Mouse (Mus musculus): ENCODE data around the gene Ccdc107. TPM values are rescaled to one million over a fixed set of nuclear protein-coding genes. Genes with fewer than 3 reads are reported as not detected.

The Ccdc107 gene
- polyA plus RNA-seq, 1 experiment from 2014 or later, result 113 TPM

- Histone ChIP-seq H3K4me1 (ENCODE audit: control insufficient read depth, insufficient read depth, low read length) (peaks cover 20% of the 10 kb centered on the region), H3K9me3 (replicated peaks; ENCODE audit: control insufficient read depth, low read length) (no peaks in the 10 kb centered on the region), H3K36me3 (ENCODE audit: control insufficient read depth, insufficient read depth, low read length) (no peaks in the 10 kb centered on the region), H3K4me2 (ENCODE audit: low read depth, low read length) (no peak overlapping the region), H3K9ac (ENCODE audit: low read length) (no peak overlapping the region), H3K27ac (ENCODE audit: low read length) (no peak overlapping the region), H3K27me3 (ENCODE audit: control insufficient read depth, insufficient read depth, low read length) (no peaks in the 10 kb centered on the region), H3K4me3 (replicated peaks; ENCODE audit: low read length) (no peak overlapping the region)
- whole genome bisulfite sequencing, result 66% methylated on average over 7 of the region's 7 CpGs
- no peak for ATAC-seq (ENCODE audit: insufficient read depth, low FRiP score)
Observed at GRCm38 (mm10) chr4:43512653-43513052, 20.0 kb downstream of the Ccdc107 start.

- H3K9me3 ChIP-seq (replicated peaks; ENCODE audit: control insufficient read depth, low read length), result no peaks in the 10 kb centered on the region
- H3K4me3 ChIP-seq (replicated peaks; ENCODE audit: low read length), result no peak overlapping the region
- ATAC-seq (ENCODE audit: insufficient read depth, low FRiP score), result no peak
- WGBS, result 89% methylated on average over 4 of the region's 4 CpGs
- 0 out of 2 replicates have a peak overlapping the region, but pooled peaks have one; percentile 23 for H3K27ac ChIP-seq (ENCODE audit: low read length)
- H3K27me3 ChIP-seq (ENCODE audit: control insufficient read depth, insufficient read depth, low read length), result no peaks in the 10 kb centered on the region
- H3K9ac ChIP-seq (ENCODE audit: low read length), result no peak overlapping the region
- no peaks in the 10 kb centered on the region for H3K36me3 ChIP-seq (ENCODE audit: control insufficient read depth, insufficient read depth, low read length)
- H3K4me1 ChIP-seq (ENCODE audit: control insufficient read depth, insufficient read depth, low read length), result peaks cover 14% of the 10 kb centered on the region
- H3K4me2 ChIP-seq (ENCODE audit: low read depth, low read length), result no peak overlapping the region
Observed at GRCm38 (mm10) chr4:43513300-43513699, 20.6 kb downstream of the Ccdc107 start.

- Histone ChIP-seq H3K36me3 (ENCODE audit: control insufficient read depth, insufficient read depth, low read length) (no peaks in the 10 kb centered on the region), H3K4me1 (ENCODE audit: control insufficient read depth, insufficient read depth, low read length) (peaks cover 12% of the 10 kb centered on the region), H3K9me3 (replicated peaks; ENCODE audit: control insufficient read depth, low read length) (no peaks in the 10 kb centered on the region), H3K4me2 (ENCODE audit: low read depth, low read length) (no peak overlapping the region), H3K27ac (ENCODE audit: low read length) (no peak overlapping the region), H3K9ac (ENCODE audit: low read length) (no peak overlapping the region), H3K4me3 (replicated peaks; ENCODE audit: low read length) (no peak overlapping the region), H3K27me3 (ENCODE audit: control insufficient read depth, insufficient read depth, low read length) (no peaks in the 10 kb centered on the region)
- WGBS, result 68% methylated on average over 4 of the region's 4 CpGs
- no peak for ATAC-seq (ENCODE audit: insufficient read depth, low FRiP score)
Observed at GRCm38 (mm10) chr4:43513791-43514190, 21.1 kb downstream of the Ccdc107 start.

GRCm38 (mm10) chr4:43515764-43516708, 23.3 kb downstream of the Ccdc107 start:
- no peak for ATAC-seq (ENCODE audit: insufficient read depth, low FRiP score)
- no peaks in the 10 kb centered on the region for H3K36me3 ChIP-seq (ENCODE audit: control insufficient read depth, insufficient read depth, low read length)
- WGBS, result 63% methylated on average over 11 of the region's 11 CpGs

GRCm38 (mm10) chr4:43519551-43519950, 26.9 kb downstream of the Ccdc107 start:
- peak overlapping the region; percentile 60 for H3K9ac ChIP-seq (ENCODE audit: low read length)

More at GRCm38 (mm10) chr4:43515764-43516708, 23.3 kb downstream of the Ccdc107 start:
- H3K4me3 ChIP-seq (replicated peaks; ENCODE audit: low read length), result no peak overlapping the region
- H3K27ac ChIP-seq (ENCODE audit: low read length), result no peak overlapping the region
- H3K4me1 ChIP-seq (ENCODE audit: control insufficient read depth, insufficient read depth, low read length), result peaks cover 21% of the 10 kb centered on the region
- no peaks in the 10 kb centered on the region for H3K9me3 ChIP-seq (replicated peaks; ENCODE audit: control insufficient read depth, low read length)
- H3K9ac ChIP-seq (ENCODE audit: low read length), result no peak overlapping the region
- H3K27me3 ChIP-seq (ENCODE audit: control insufficient read depth, insufficient read depth, low read length), result no peaks in the 10 kb centered on the region
- no peak overlapping the region for H3K4me2 ChIP-seq (ENCODE audit: low read depth, low read length)

GRCm38 (mm10) chr4:43519956-43520355, 27.3 kb downstream of the Ccdc107 start:
- no peaks in the 10 kb centered on the region for H3K36me3 ChIP-seq (ENCODE audit: control insufficient read depth, insufficient read depth, low read length)
- peak overlapping the region; percentile 12; the same call in 1 of the 2 replicates for H3K27ac ChIP-seq (ENCODE audit: low read length)
- ATAC-seq (ENCODE audit: insufficient read depth, low FRiP score), result no peak
- H3K9ac ChIP-seq (ENCODE audit: low read length), result peak overlapping the region; percentile 60; the same call in 1 of the 2 replicates
- peak overlapping the region; percentile 53 for H3K4me3 ChIP-seq (replicated peaks; ENCODE audit: low read length)
- H3K9me3 ChIP-seq (replicated peaks; ENCODE audit: control insufficient read depth, low read length), result no peaks in the 10 kb centered on the region
- WGBS, result 15% methylated on average over 6 of the region's 6 CpGs
- H3K4me2 ChIP-seq (ENCODE audit: low read depth, low read length), result peak overlapping the region; percentile 77
- H3K4me1 ChIP-seq (ENCODE audit: control insufficient read depth, insufficient read depth, low read length), result peaks cover 28% of the 10 kb centered on the region
- no peaks in the 10 kb centered on the region for H3K27me3 ChIP-seq (ENCODE audit: control insufficient read depth, insufficient read depth, low read length)

More at GRCm38 (mm10) chr4:43519551-43519950, 26.9 kb downstream of the Ccdc107 start:
- 36% methylated on average over 10 of the region's 10 CpGs for WGBS
- no peak for ATAC-seq (ENCODE audit: insufficient read depth, low FRiP score)
- peak overlapping the region; percentile 53 for H3K4me3 ChIP-seq (replicated peaks; ENCODE audit: low read length)
- H3K27me3 ChIP-seq (ENCODE audit: control insufficient read depth, insufficient read depth, low read length), result no peaks in the 10 kb centered on the region
- H3K4me1 ChIP-seq (ENCODE audit: control insufficient read depth, insufficient read depth, low read length), result peaks cover 29% of the 10 kb centered on the region
- H3K4me2 ChIP-seq (ENCODE audit: low read depth, low read length), result peak overlapping the region; percentile 77
- H3K9me3 ChIP-seq (replicated peaks; ENCODE audit: control insufficient read depth, low read length), result no peaks in the 10 kb centered on the region
- no peak overlapping the region for H3K27ac ChIP-seq (ENCODE audit: low read length)
- no peaks in the 10 kb centered on the region for H3K36me3 ChIP-seq (ENCODE audit: control insufficient read depth, insufficient read depth, low read length)

GRCm38 (mm10) chr4:43527880-43528279, 35.2 kb downstream of the Ccdc107 start:
- Histone ChIP-seq H3K27me3 (ENCODE audit: control insufficient read depth, insufficient read depth, low read length) (no peaks in the 10 kb centered on the region), H3K9ac (ENCODE audit: low read length) (no peak overlapping the region)
- 73% methylated on average over 5 of the region's 5 CpGs for WGBS

GRCm38 (mm10) chr4:43528487-43528886, 35.8 kb downstream of the Ccdc107 start:
- no peak overlapping the region for H3K9ac ChIP-seq (ENCODE audit: low read length)
- no peak overlapping the region for H3K4me3 ChIP-seq (replicated peaks; ENCODE audit: low read length)
- H3K27me3 ChIP-seq (ENCODE audit: control insufficient read depth, insufficient read depth, low read length), result no peaks in the 10 kb centered on the region
- H3K4me1 ChIP-seq (ENCODE audit: control insufficient read depth, insufficient read depth, low read length), result peaks cover 10% of the 10 kb centered on the region
- no peak overlapping the region for H3K27ac ChIP-seq (ENCODE audit: low read length)
- 82% methylated on average over 9 of the region's 9 CpGs for WGBS
- no peak overlapping the region for H3K4me2 ChIP-seq (ENCODE audit: low read depth, low read length)
- H3K36me3 ChIP-seq (ENCODE audit: control insufficient read depth, insufficient read depth, low read length), result peaks cover 23% of the 10 kb centered on the region
- ATAC-seq (ENCODE audit: insufficient read depth, low FRiP score), result no peak
- 0 out of 2 replicates have a peak, but pooled peaks cover 6% of the 10 kb centered on the region for H3K9me3 ChIP-seq (replicated peaks; ENCODE audit: control insufficient read depth, low read length)

More at GRCm38 (mm10) chr4:43527880-43528279, 35.2 kb downstream of the Ccdc107 start:
- Histone ChIP-seq H3K4me1 (ENCODE audit: control insufficient read depth, insufficient read depth, low read length) (peaks cover 10% of the 10 kb centered on the region), H3K4me2 (ENCODE audit: low read depth, low read length) (no peak overlapping the region), H3K36me3 (ENCODE audit: control insufficient read depth, insufficient read depth, low read length) (peaks cover 18% of the 10 kb centered on the region), H3K4me3 (replicated peaks; ENCODE audit: low read length) (no peak overlapping the region), H3K27ac (ENCODE audit: low read length) (no peak overlapping the region), H3K9me3 (replicated peaks; ENCODE audit: control insufficient read depth, low read length) (0 out of 2 replicates have a peak, but pooled peaks cover 6% of the 10 kb centered on the region)
- no peak for ATAC-seq (ENCODE audit: insufficient read depth, low FRiP score)

GRCm38 (mm10) chr4:43530081-43530501, 37.4 kb downstream of the Ccdc107 start:
- no peak for ATAC-seq (ENCODE audit: insufficient read depth, low FRiP score)
- Histone ChIP-seq H3K4me1 (ENCODE audit: control insufficient read depth, insufficient read depth, low read length) (peaks cover 10% of the 10 kb centered on the region), H3K9me3 (replicated peaks; ENCODE audit: control insufficient read depth, low read length) (0 out of 2 replicates have a peak, but pooled peaks cover 6% of the 10 kb centered on the region), H3K4me3 (replicated peaks; ENCODE audit: low read length) (no peak overlapping the region), H3K4me2 (ENCODE audit: low read depth, low read length) (no peak overlapping the region), H3K27ac (ENCODE audit: low read length) (peak overlapping the region; percentile 23), H3K36me3 (ENCODE audit: control insufficient read depth, insufficient read depth, low read length) (peaks cover 33% of the 10 kb centered on the region), H3K27me3 (ENCODE audit: control insufficient read depth, insufficient read depth, low read length) (no peaks in the 10 kb centered on the region), H3K9ac (ENCODE audit: low read length) (peak overlapping the region; percentile 26; the same call in 1 of the 2 replicates)
- WGBS, result 46% methylated on average over 8 of the region's 8 CpGs

Measured in stomach, embryonic 16.5 days (tissue).